Mouse (Mus musculus): ENCODE measurements around the gene Tor1a.
A peak's percentile ranks its signal among the peaks of the same experiment; 100 is the strongest.

DNA sequence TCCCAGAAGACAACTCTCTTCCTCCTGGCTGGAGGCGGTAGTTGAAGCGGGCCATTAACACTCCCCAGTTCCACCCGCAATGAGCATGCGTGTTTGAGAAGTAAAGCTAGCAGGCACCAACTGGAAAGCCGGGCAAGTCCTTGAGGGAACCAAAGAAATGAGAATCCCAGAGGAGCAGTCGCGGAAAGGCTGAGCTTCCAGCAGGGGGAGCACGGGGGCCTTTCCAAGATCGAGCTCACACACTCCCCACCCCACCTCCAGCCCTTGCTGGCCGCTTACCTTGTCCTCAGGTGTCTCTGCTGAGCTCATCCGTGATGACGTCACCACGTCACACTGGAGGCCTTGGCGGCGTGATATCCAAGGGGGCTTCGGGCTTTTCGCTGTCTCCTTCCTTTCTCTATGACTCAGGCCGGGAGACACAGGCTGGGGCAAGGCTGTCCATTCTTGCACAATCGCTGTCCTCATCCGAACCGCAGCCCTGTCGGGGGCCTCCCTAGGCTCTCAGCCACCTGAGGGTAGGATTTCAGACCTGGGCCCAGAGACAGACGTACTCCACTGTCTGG, 38.2 kb downstream of the Tor1a start, which contains the start of gene Ptges:
- no peak for TF ChIP-seq POLR2A (IDR thresholded peaks at IDR 0.05; ENCODE audit: insufficient read depth, low read depth, low read length)
- peak; percentile 50; the same call in 1 of the 2 replicates for TF ChIP-seq CTCF (IDR thresholded peaks at IDR 0.05; ENCODE audit: insufficient read depth, low read depth, low read length)
